Mouse (Mus musculus) liver, embryonic 14.5 days (tissue): ENCODE data around the gene Grb7.

Source experiments
- CTCF ChIP-seq: IDR thresholded peaks from 2 replicates; pipeline ENCODE4 v1.5.1; 2016; ENCODE audit warnings: antibody characterized with exemption, low read depth, control low read depth
- EP300 ChIP-seq: IDR thresholded peaks from 2 replicates; pipeline ENCODE4 v1.6.1; 2016; ENCODE audit warnings: antibody characterized with exemption, low read depth

GRCm38 (mm10) chr11:98437441-98437840 lies 8.8 kb upstream of the Grb7 start:
- no peak for TF ChIP-seq EP300
- no peak for TF ChIP-seq CTCF
